Mouse (Mus musculus): ENCODE results near the gene Rab22a. TPM values are rescaled to one million over a fixed set of nuclear protein-coding genes. Genes with fewer than 3 reads are reported as not detected.

The Rab22a gene
- 28.4 and 36.9 TPM in 2 replicates for polyA plus RNA-seq (2014; fragmentation: Nextera tagmentation; extraction: Ambion mirVana)

DNA sequence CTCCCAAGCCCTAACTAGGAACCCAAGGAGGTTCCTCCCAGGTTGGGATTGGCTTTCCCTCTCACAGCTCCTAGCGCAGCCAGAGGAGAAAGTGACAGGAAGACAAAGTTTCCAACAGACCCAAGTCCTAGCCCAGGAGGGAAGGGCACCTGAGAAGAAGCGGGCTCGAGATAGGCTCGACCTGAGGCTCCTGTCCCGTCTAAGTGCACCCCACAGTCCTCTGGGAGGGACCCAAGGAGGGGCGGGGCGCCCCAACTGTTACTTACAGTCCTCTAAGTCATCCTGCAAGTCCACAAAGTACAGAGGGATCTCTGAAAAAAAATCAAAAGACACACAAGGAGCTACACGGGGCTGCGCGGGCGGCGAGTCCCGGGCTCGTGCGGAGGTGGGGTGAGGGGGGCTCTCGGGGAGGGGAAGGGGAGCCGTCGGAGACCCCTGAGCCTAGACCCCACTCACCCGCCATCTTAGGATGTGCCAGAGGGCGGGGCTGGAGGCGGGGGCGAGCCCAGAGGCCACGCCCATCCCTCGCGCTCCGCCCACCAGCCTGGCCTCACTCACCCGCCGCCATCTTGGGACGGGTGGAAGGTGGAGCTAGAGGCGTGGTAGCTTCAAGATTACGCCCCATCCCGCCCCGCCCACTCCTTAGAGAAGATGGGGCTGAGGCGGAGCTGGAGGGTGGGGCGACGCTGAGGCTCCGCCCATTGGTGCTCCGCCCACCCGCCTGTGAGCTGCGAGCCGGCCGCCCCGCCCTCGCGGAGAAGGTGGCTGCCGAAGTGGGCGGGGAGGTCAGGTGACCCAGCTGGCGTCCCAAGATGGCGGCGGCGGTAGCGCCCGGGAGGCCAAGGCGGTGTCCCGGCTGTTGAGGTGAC is at the start of gene Rab22a:
Gene Rab22a, plus strand, starts transcription at position 704 of the 869 bp plus-strand sequence.
- peak within 1 kb of the TSS; percentile 74 for H3K4me2 ChIP-seq (ENCODE audit: low read length)
- no peaks in the 10 kb centered on the region for H3K27me3 ChIP-seq (ENCODE audit: control insufficient read depth, insufficient read depth, low read length)
- under 1% methylated on average over 55 of the region's 55 CpGs for WGBS
- ATAC-seq (ENCODE audit: low FRiP score, low TSS enrichment) = peak; percentile 98
- DNase-seq = peak; percentile 100
- no peaks in the 10 kb centered on the region for H3K9me3 ChIP-seq (ENCODE audit: control insufficient read depth, low read length)
- peaks cover 34% of the 10 kb centered on the region for H3K4me1 ChIP-seq (ENCODE audit: control insufficient read depth, insufficient read depth, low read length)
- no peak within 1 kb of the TSS for H3K27ac ChIP-seq (replicated peaks; ENCODE audit: low read depth, low read length)
- H3K9ac ChIP-seq (replicated peaks; ENCODE audit: low read length) = peak within 1 kb of the TSS; percentile 74
- H3K36me3 ChIP-seq (ENCODE audit: control insufficient read depth, insufficient read depth, low read length) = peaks cover 15% of the 10 kb centered on the region
- peak within 1 kb of the TSS; percentile 90 for H3K4me3 ChIP-seq (replicated peaks; ENCODE audit: low read depth, low read length)

DNA sequence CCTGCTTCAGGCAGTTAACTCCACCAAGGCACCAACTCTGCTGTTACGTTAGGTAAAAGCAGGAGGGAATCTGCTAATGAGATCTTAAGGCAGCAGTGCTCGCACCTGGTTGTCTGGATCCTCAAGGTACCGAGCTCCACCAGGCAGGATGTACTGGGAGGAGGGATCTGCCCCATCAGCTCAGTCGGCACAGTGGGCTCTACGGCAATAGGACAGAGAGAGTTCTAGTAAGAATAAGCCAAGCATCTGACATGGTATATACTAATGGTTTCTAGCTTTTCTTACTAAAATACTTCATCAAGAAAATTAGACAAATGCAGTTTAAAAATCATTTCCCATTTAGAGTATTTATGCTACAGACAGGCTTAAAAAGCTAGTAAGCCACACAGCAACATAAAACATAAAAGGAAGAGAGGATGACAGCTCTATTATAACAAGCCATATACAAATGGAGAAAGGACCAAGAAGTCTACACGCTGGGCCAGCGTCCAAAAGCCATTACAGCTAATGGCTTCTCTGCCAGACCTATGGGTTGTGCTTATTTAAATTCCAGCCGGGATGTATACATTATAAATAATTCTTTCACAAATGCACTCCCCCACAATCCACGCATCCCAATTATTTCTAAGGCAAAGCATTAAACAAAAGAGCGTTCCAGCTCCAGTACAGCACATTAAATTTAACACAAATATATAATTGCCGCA is 44.0 kb upstream of the Rab22a start:
- H3K36me3 ChIP-seq (ENCODE audit: control insufficient read depth, insufficient read depth, low read length) = 0 out of 2 replicates have a peak, but pooled peaks cover 6% of the 10 kb centered on the region
- WGBS = 85% methylated on average over 11 of the region's 11 CpGs
- no peaks in the 10 kb centered on the region for H3K9me3 ChIP-seq (ENCODE audit: control insufficient read depth, low read length)
- H3K27me3 ChIP-seq (ENCODE audit: control insufficient read depth, insufficient read depth, low read length) = no peaks in the 10 kb centered on the region
- no peak for ATAC-seq (ENCODE audit: low FRiP score, low TSS enrichment)
- no peak overlapping the region for H3K4me2 ChIP-seq (ENCODE audit: low read length)
- H3K4me3 ChIP-seq (replicated peaks; ENCODE audit: low read depth, low read length) = no peak overlapping the region
- H3K4me1 ChIP-seq (ENCODE audit: control insufficient read depth, insufficient read depth, low read length) = no peaks in the 10 kb centered on the region
- no peak for DNase-seq
- H3K27ac ChIP-seq (replicated peaks; ENCODE audit: low read depth, low read length) = no peak overlapping the region
- H3K9ac ChIP-seq (replicated peaks; ENCODE audit: low read length) = no peak overlapping the region

DNA sequence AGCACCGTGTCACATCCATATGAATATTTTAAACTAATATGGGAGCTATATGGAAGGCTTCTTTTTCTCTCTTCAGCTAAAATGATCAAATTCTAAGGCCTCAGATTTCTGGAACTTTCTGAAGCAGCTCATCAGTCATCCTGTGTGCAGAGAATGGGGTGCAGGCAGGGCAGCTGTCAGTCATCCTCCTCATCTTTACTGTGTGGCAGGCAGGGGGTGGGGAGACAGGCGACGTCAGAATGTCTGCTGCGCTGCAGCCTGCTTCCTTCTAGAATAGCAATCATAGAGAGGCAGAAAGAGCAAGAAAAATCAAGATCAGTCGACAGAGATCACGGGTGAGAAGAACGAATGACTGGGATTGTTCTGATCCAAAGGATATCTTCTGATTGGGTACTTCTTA is 43.4 kb upstream of the Rab22a start:
- 77% methylated on average over 7 of the region's 7 CpGs for WGBS
- H3K27ac ChIP-seq (replicated peaks; ENCODE audit: low read depth, low read length) = no peak overlapping the region
- DNase-seq = no peak

DNA sequence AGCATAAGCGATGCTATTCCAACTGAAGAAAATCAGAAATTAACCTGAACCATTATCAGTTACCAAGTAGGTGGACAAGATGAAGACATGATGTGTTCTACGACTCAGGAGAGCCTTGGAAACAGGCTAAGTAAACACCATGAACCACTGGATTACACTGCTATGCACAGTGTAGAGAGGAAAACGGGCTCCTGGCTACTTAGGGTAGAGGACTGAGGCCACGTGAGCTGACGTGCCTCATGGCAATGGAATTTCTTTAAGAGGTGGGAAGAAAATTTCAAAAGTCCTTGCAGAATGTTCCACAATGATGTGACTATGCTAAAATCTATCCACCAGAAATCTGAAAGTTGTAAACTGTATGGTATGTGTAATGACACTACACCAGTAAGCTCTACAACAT is 40.4 kb upstream of the Rab22a start:
- 92% methylated on average over 5 of the region's 5 CpGs for WGBS
- no peak for ATAC-seq (ENCODE audit: low FRiP score, low TSS enrichment)

More for the DNA sequence above, 43.4 kb upstream of the Rab22a start:
- no peak for ATAC-seq (ENCODE audit: low FRiP score, low TSS enrichment)
- Histone ChIP-seq H3K36me3 (ENCODE audit: control insufficient read depth, insufficient read depth, low read length) (0 out of 2 replicates have a peak, but pooled peaks cover 6% of the 10 kb centered on the region), H3K9ac (replicated peaks; ENCODE audit: low read length) (no peak overlapping the region), H3K9me3 (ENCODE audit: control insufficient read depth, low read length) (no peaks in the 10 kb centered on the region), H3K4me1 (ENCODE audit: control insufficient read depth, insufficient read depth, low read length) (no peaks in the 10 kb centered on the region), H3K4me3 (replicated peaks; ENCODE audit: low read depth, low read length) (no peak overlapping the region), H3K4me2 (ENCODE audit: low read length) (no peak overlapping the region), H3K27me3 (ENCODE audit: control insufficient read depth, insufficient read depth, low read length) (no peaks in the 10 kb centered on the region)

DNA sequence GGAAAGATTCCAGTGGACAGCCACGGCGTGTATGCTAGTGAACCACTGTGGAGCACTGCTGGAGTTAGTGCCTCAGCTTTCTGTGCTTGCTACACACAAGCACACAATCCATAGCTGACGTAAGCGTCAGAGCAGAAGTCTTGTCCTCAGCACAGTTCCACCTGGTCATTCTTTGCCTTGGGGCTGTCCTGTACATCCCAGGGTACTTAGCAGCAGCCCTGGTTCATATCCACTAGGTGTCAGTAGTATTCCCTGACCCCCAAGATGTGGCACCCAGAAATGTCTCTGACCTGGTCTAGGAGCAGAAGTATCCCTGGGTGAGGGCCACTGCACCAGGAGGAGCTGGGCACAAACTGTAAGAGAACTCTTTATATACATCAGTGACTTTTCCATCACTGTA is 38.9 kb upstream of the Rab22a start:
- H3K4me1 ChIP-seq (ENCODE audit: control insufficient read depth, insufficient read depth, low read length) = peaks cover 5% of the 10 kb centered on the region; the same call in 1 of the 2 replicates
- ATAC-seq (ENCODE audit: low FRiP score, low TSS enrichment) = no peak
- no peak overlapping the region for H3K4me3 ChIP-seq (replicated peaks; ENCODE audit: low read depth, low read length)
- no peaks in the 10 kb centered on the region for H3K36me3 ChIP-seq (ENCODE audit: control insufficient read depth, insufficient read depth, low read length)
- no peak overlapping the region for H3K4me2 ChIP-seq (ENCODE audit: low read length)
- DNase-seq = no peak
- no peaks in the 10 kb centered on the region for H3K9me3 ChIP-seq (ENCODE audit: control insufficient read depth, low read length)
- H3K27me3 ChIP-seq (ENCODE audit: control insufficient read depth, insufficient read depth, low read length) = no peaks in the 10 kb centered on the region
- WGBS = 94% methylated on average over 4 of the region's 4 CpGs
- no peak overlapping the region for H3K9ac ChIP-seq (replicated peaks; ENCODE audit: low read length)
- H3K27ac ChIP-seq (replicated peaks; ENCODE audit: low read depth, low read length) = no peak overlapping the region

More for the DNA sequence above, 40.4 kb upstream of the Rab22a start:
- no peak overlapping the region for H3K4me3 ChIP-seq (replicated peaks; ENCODE audit: low read depth, low read length)
- H3K9me3 ChIP-seq (ENCODE audit: control insufficient read depth, low read length) = no peaks in the 10 kb centered on the region
- H3K27me3 ChIP-seq (ENCODE audit: control insufficient read depth, insufficient read depth, low read length) = no peaks in the 10 kb centered on the region
- no peak overlapping the region for H3K9ac ChIP-seq (replicated peaks; ENCODE audit: low read length)
- no peak overlapping the region for H3K4me2 ChIP-seq (ENCODE audit: low read length)
- H3K4me1 ChIP-seq (ENCODE audit: control insufficient read depth, insufficient read depth, low read length) = peaks cover 5% of the 10 kb centered on the region; the same call in 1 of the 2 replicates
- H3K36me3 ChIP-seq (ENCODE audit: control insufficient read depth, insufficient read depth, low read length) = 0 out of 2 replicates have a peak, but pooled peaks cover 6% of the 10 kb centered on the region
- DNase-seq = no peak
- no peak overlapping the region for H3K27ac ChIP-seq (replicated peaks; ENCODE audit: low read depth, low read length)

DNA sequence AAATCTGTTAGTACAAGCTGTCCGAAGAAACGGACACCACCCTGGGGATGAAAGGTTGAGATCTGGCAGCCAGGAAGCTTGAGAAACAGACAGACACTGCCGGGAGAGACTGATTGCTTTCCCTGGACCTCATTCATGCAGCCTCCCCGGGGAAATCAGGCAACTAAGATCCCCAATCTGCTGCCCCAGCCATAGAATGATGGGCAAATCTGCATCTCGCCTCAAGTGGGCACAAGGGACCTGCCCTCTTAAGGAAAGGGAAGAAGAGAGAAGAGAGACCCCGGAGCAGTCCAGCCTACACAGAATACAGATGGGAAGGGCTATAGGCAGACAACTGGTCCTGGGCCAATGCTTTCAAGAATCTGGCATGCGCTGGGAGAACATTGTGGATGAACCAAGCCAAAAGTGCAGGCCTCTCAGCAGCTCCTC is 37.4 kb upstream of the Rab22a start:
- H3K36me3 ChIP-seq (ENCODE audit: control insufficient read depth, insufficient read depth, low read length) = no peaks in the 10 kb centered on the region
- H3K9me3 ChIP-seq (ENCODE audit: control insufficient read depth, low read length) = no peaks in the 10 kb centered on the region
- H3K27ac ChIP-seq (replicated peaks; ENCODE audit: low read depth, low read length) = no peak overlapping the region
- no peak overlapping the region for H3K4me3 ChIP-seq (replicated peaks; ENCODE audit: low read depth, low read length)
- no peak overlapping the region for H3K9ac ChIP-seq (replicated peaks; ENCODE audit: low read length)
- no peaks in the 10 kb centered on the region for H3K27me3 ChIP-seq (ENCODE audit: control insufficient read depth, insufficient read depth, low read length)
- 53% methylated on average over 7 of the region's 7 CpGs for WGBS
- peak; percentile 47 for DNase-seq
- no peak for ATAC-seq (ENCODE audit: low FRiP score, low TSS enrichment)
- no peak overlapping the region for H3K4me2 ChIP-seq (ENCODE audit: low read length)
- peaks cover 5% of the 10 kb centered on the region; the same call in 1 of the 2 replicates for H3K4me1 ChIP-seq (ENCODE audit: control insufficient read depth, insufficient read depth, low read length)

DNA sequence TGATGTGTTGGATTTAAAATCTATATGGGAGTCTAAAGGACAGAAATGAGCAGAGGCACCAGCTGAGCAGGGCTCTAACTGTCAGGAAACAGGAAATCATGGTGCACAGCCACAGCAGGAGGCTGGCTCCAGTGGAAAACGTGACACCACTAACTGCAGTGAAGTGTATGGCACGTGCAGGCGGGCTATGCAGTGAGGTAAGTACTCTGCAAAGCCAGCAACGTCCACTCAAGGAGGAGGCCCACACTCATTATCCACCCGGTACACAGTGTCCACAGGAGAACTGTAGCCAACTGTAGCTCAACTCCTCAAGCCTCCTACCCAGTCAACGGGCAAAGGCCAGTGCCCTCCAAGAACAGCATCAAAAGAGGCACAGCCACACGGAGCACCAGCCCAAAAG is 34.9 kb upstream of the Rab22a start:
- no peak for DNase-seq
- Histone ChIP-seq H3K9me3 (ENCODE audit: control insufficient read depth, low read length) (no peaks in the 10 kb centered on the region), H3K27ac (replicated peaks; ENCODE audit: low read depth, low read length) (no peak overlapping the region), H3K36me3 (ENCODE audit: control insufficient read depth, insufficient read depth, low read length) (no peaks in the 10 kb centered on the region), H3K4me2 (ENCODE audit: low read length) (no peak overlapping the region), H3K9ac (replicated peaks; ENCODE audit: low read length) (no peak overlapping the region), H3K4me1 (ENCODE audit: control insufficient read depth, insufficient read depth, low read length) (peaks cover 5% of the 10 kb centered on the region; the same call in 1 of the 2 replicates), H3K4me3 (replicated peaks; ENCODE audit: low read depth, low read length) (no peak overlapping the region), H3K27me3 (ENCODE audit: control insufficient read depth, insufficient read depth, low read length) (no peaks in the 10 kb centered on the region)
- ATAC-seq (ENCODE audit: low FRiP score, low TSS enrichment) = no peak
- WGBS = 85% methylated on average over 7 of the region's 7 CpGs

DNA sequence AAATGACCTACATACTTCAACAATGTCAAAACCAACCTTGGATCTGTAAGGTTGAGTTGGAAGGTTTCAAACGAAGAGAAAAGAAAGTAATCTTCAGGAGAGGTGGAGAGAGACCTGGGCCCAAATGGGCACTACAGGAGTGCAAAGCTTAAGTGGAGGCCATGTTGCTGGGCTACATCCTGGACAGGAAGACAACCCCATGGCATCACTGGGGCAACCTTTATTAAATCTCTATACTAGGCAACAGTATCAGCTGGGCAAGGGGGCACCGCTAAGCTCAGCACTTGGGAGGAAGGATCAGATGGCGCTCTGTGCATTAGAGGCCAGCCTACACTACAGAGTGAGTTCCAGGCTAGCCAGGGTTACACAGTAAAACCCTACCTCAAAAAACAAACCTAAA is 33.8 kb upstream of the Rab22a start:
- no peaks in the 10 kb centered on the region for H3K27me3 ChIP-seq (ENCODE audit: control insufficient read depth, insufficient read depth, low read length)
- no peak for DNase-seq
- no peak overlapping the region for H3K27ac ChIP-seq (replicated peaks; ENCODE audit: low read depth, low read length)
- no peaks in the 10 kb centered on the region for H3K36me3 ChIP-seq (ENCODE audit: control insufficient read depth, insufficient read depth, low read length)
- WGBS = 91% methylated on average over 3 of the region's 3 CpGs
- no peak overlapping the region for H3K4me3 ChIP-seq (replicated peaks; ENCODE audit: low read depth, low read length)
- H3K9me3 ChIP-seq (ENCODE audit: control insufficient read depth, low read length) = no peaks in the 10 kb centered on the region
- H3K4me1 ChIP-seq (ENCODE audit: control insufficient read depth, insufficient read depth, low read length) = peaks cover 5% of the 10 kb centered on the region; the same call in 1 of the 2 replicates
- no peak for ATAC-seq (ENCODE audit: low FRiP score, low TSS enrichment)
- H3K9ac ChIP-seq (replicated peaks; ENCODE audit: low read length) = no peak overlapping the region
- no peak overlapping the region for H3K4me2 ChIP-seq (ENCODE audit: low read length)

All from midbrain, embryonic 14.5 days (tissue).